Mouse (Mus musculus) lung, postnatal 4 days (tissue): ENCODE measurements around the gene C9orf72.

Source experiments
- DNase-seq, 2 experiments: peaks; one replicate each; pipeline ENCODE4 v3.0.0; 2021

C9orf72 gene

GRCm38 (mm10) chr4:35175566-35175965 is 50.4 kb downstream of the C9orf72 start:
- DNase-seq = no peak

- no peak for DNase-seq
These were observed 52.4 kb downstream of the C9orf72 start for GRCm38 (mm10) chr4:35173551-35173950.

GRCm38 (mm10) chr4:35172471-35172870 is 53.5 kb downstream of the C9orf72 start:
- no peak for DNase-seq

- no peak for DNase-seq
These were observed 56.3 kb downstream of the C9orf72 start for GRCm38 (mm10) chr4:35169571-35170125.

GRCm38 (mm10) chr4:35167855-35168254 is 58.1 kb downstream of the C9orf72 start:
- no peak for DNase-seq

GRCm38 (mm10) chr4:35165947-35166346 is 60.0 kb downstream of the C9orf72 start:
- DNase-seq = no peak

- no peak for DNase-seq
These were observed 60.7 kb downstream of the C9orf72 start for GRCm38 (mm10) chr4:35165275-35165674.

GRCm38 (mm10) chr4:35157815-35158214 is 68.2 kb downstream of the C9orf72 start:
- DNase-seq = peak in 1 of 2 experiments; percentile 15

GRCm38 (mm10) chr4:35156751-35157611 is 69.0 kb downstream of the C9orf72 start, which contains the start of gene Mob3b:
Gene Mob3b, minus strand, starts transcription at chr4:35157484.
- DNase-seq = peak; percentile 90 to 93

GRCm38 (mm10) chr4:35156149-35156611 is 69.8 kb downstream of the C9orf72 start:
- DNase-seq = peak; percentile 76 to 79

- peak; percentile 69 to 72 for DNase-seq
These were observed 70.6 kb downstream of the C9orf72 start for GRCm38 (mm10) chr4:35155132-35155922.

- no peak for DNase-seq
These were observed 71.9 kb downstream of the C9orf72 start for GRCm38 (mm10) chr4:35154051-35154450.

- no peak for DNase-seq
These were observed 74.2 kb downstream of the C9orf72 start, which contains the start of gene Ifnk for GRCm38 (mm10) chr4:35151756-35152155. Gene Ifnk, plus strand, starts transcription at chr4:35152056.

GRCm38 (mm10) chr4:35150706-35151105 is 75.3 kb downstream of the C9orf72 start:
- DNase-seq = no peak

GRCm38 (mm10) chr4:35148326-35148725 is 77.6 kb downstream of the C9orf72 start:
- DNase-seq = no peak

GRCm38 (mm10) chr4:35146597-35146996 is 79.4 kb downstream of the C9orf72 start:
- DNase-seq = no peak

GRCm38 (mm10) chr4:35145726-35146125 is 80.2 kb downstream of the C9orf72 start:
- DNase-seq = no peak

- no peak for DNase-seq
These were observed 82.4 kb downstream of the C9orf72 start for GRCm38 (mm10) chr4:35143472-35144102.
